Mouse (Mus musculus): ENCODE data around the gene Abi2. TPM values are rescaled to one million over a fixed set of nuclear protein-coding genes. Genes with fewer than 3 reads are reported as not detected.
"Not testable (repeated sequence)": the region's sequence is repeated elsewhere in the genome, so short reads cannot be mapped to it uniquely, and the experiment has no call there.

The Abi2 gene
- polyA plus RNA-seq, 1 experiment: 2.1 TPM

DNA sequence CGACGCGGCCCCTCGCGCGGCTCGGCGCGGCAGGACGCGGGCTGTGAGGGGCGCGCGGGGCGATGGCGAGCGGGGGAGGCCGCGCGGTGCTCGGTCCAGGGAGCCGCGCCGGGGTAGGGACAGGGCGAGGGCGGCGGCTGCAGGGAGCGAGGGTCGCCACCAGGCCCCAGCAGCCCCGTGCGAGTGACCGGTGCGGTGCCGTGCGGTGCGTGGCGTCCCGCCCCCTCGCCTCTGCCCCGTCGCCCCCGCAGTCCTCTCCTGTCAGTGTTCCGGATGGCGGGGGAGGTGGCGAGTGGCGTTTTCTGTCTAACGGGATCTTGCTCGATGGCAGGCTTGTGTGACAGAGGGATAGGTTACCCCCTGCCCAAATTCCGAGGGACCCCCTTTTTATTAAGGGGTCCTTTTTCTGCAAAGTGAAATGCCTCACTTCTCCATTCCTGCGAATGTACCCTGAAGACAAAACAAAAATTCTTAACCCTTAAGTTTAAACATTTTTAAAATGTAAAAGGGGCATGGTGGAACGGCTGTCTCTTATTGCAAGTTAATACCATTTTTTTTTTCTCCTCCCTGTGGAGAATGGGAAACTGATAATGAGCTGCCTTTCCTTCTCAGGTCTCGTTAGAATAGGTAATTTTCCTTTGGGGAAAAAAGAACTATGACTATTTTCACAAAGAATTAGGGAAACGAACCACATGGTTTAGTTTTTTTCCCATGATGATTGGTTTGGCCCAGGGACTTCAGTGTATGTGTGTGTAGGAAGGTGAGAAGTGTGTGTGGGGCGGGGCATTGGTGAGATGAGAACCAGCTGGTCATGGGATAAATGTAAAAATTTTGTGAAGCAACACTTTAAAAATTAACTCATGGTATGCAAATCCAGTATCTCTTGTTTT, 754 bp downstream of the Abi2 start:
- no peak for TF ChIP-seq CTCF (IDR thresholded peaks at IDR 0.05; ENCODE audit: extremely low read depth, insufficient read depth, insufficient read length, insufficient replicate concordance)
- TF ChIP-seq POLR2A (IDR thresholded peaks at IDR 0.05; ENCODE audit: low read depth, low read length): no peak
- Histone ChIP-seq H3K36me3 (ENCODE audit: control insufficient read depth, insufficient read depth, low read length) (no peaks in the 10 kb centered on the region), H3K4me3 (ENCODE audit: extremely low read depth, insufficient read depth, insufficient read length) (peak overlapping the region; percentile 74), H3K4me1 (ENCODE audit: control insufficient read depth, insufficient read depth, insufficient read length) (peaks cover 2% of the 10 kb centered on the region; the same call in 1 of the 2 replicates), H3K27me3 (ENCODE audit: control insufficient read depth, insufficient read depth, low read length) (no peaks in the 10 kb centered on the region), H3K27ac (ENCODE audit: insufficient read depth, low read length) (peak overlapping the region; percentile 45; the same call in 1 of the 2 replicates)
- 2% methylated on average over 54 of the region's 54 CpGs for WGBS
- peak in 1 of 2 experiments; percentile 25 for DNase-seq (ENCODE audit: low read depth in 1 of 2, low spot score in 2 of 2)

DNA sequence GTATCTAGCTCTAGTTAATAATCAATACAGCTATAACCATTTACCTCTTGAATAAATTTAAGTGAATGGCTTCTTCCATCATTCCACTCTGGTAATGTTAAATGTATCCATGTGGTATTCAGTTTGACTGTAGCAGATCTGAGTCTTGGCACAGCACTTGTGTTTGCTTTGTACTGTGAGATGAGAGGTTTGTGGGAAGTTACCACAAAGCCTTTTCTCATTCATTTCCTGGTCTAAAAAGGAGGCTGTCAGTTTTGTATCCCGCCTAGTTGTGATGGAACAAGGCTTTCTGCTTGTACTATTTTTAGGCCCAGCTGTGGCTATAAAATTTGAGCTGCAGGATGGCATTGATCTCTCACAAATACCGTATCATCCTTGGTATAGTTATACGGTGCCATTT, 7.3 kb downstream of the Abi2 start:
- Histone ChIP-seq H3K27me3 (ENCODE audit: control insufficient read depth, insufficient read depth, low read length) (no peaks in the 10 kb centered on the region), H3K36me3 (ENCODE audit: control insufficient read depth, insufficient read depth, low read length) (no peaks in the 10 kb centered on the region), H3K4me1 (ENCODE audit: control insufficient read depth, insufficient read depth, insufficient read length) (no peaks in the 10 kb centered on the region; the same call in 1 of the 2 replicates), H3K27ac (ENCODE audit: insufficient read depth, low read length) (no peak overlapping the region), H3K4me3 (ENCODE audit: extremely low read depth, insufficient read depth, insufficient read length) (no peak overlapping the region)
- WGBS: 14% methylated on average over 3 of the region's 3 CpGs
- TF ChIP-seq POLR2A (IDR thresholded peaks at IDR 0.05; ENCODE audit: low read depth, low read length): no peak
- no peak for TF ChIP-seq CTCF (IDR thresholded peaks at IDR 0.05; ENCODE audit: extremely low read depth, insufficient read depth, insufficient read length, insufficient replicate concordance)
- peak in 1 of 2 experiments; percentile 49 for DNase-seq (ENCODE audit: low read depth in 1 of 2, low spot score in 2 of 2)

GRCm38 (mm10) chr1:60423882-60424281, 14.5 kb downstream of the Abi2 start:
- DNase-seq (ENCODE audit: low read depth in 1 of 2, low spot score in 2 of 2): no peak
- H3K4me3 ChIP-seq (ENCODE audit: extremely low read depth, insufficient read depth, insufficient read length): no peak overlapping the region
- H3K27ac ChIP-seq (ENCODE audit: insufficient read depth, low read length): no peak overlapping the region
- H3K36me3 ChIP-seq (ENCODE audit: control insufficient read depth, insufficient read depth, low read length): no peaks in the 10 kb centered on the region
- WGBS: 65% methylated on average over 1 of the region's 1 CpGs
- H3K4me1 ChIP-seq (ENCODE audit: control insufficient read depth, insufficient read depth, insufficient read length): no peaks in the 10 kb centered on the region; the same call in 1 of the 2 replicates
- H3K27me3 ChIP-seq (ENCODE audit: control insufficient read depth, insufficient read depth, low read length): no peaks in the 10 kb centered on the region
- TF ChIP-seq POLR2A (IDR thresholded peaks at IDR 0.05; ENCODE audit: low read depth, low read length) (no peak), CTCF (IDR thresholded peaks at IDR 0.05; ENCODE audit: extremely low read depth, insufficient read depth, insufficient read length, insufficient replicate concordance) (no peak)

GRCm38 (mm10) chr1:60428341-60428740, 18.9 kb downstream of the Abi2 start:
- no peak overlapping the region for H3K27ac ChIP-seq (ENCODE audit: insufficient read depth, low read length)
- no peak overlapping the region for H3K4me3 ChIP-seq (ENCODE audit: extremely low read depth, insufficient read depth, insufficient read length)
- DNase-seq (ENCODE audit: low read depth in 1 of 2, low spot score in 2 of 2): no peak
- H3K4me1 ChIP-seq (ENCODE audit: control insufficient read depth, insufficient read depth, insufficient read length): no peaks in the 10 kb centered on the region
- TF ChIP-seq CTCF (IDR thresholded peaks at IDR 0.05; ENCODE audit: extremely low read depth, insufficient read depth, insufficient read length, insufficient replicate concordance) (no peak), POLR2A (IDR thresholded peaks at IDR 0.05; ENCODE audit: low read depth, low read length) (no peak)
- no peaks in the 10 kb centered on the region for H3K36me3 ChIP-seq (ENCODE audit: control insufficient read depth, insufficient read depth, low read length)
- WGBS: 91% methylated on average over 2 of the region's 2 CpGs
- H3K27me3 ChIP-seq (ENCODE audit: control insufficient read depth, insufficient read depth, low read length): no peaks in the 10 kb centered on the region

DNA sequence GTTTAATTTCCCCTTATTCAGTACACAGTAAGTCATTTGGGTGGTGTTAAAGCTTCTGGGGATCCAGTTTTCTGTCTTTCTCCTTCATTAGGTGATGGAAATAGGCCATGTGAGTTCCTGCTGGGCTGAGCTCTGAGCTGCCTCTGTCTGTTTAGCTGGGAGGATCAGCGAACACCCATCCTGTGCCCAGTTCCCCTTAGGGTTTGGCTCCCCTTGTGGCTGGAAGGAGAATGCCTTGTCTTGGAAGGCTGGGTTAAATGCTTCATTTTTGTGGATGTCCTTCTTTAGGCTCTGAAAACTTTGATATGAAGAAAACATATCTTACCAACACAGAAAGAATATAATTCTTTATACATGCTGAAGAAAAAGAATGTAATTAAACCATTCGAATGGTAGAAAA, 19.5 kb downstream of the Abi2 start:
- no peaks in the 10 kb centered on the region for H3K27me3 ChIP-seq (ENCODE audit: control insufficient read depth, insufficient read depth, low read length)
- no peak overlapping the region for H3K27ac ChIP-seq (ENCODE audit: insufficient read depth, low read length)
- H3K4me1 ChIP-seq (ENCODE audit: control insufficient read depth, insufficient read depth, insufficient read length): no peaks in the 10 kb centered on the region
- DNase-seq (ENCODE audit: low read depth in 1 of 2, low spot score in 2 of 2): peak; percentile 19 to 27
- WGBS: 62% methylated on average over 2 of the region's 2 CpGs
- TF ChIP-seq CTCF (IDR thresholded peaks at IDR 0.05; ENCODE audit: extremely low read depth, insufficient read depth, insufficient read length, insufficient replicate concordance) (peak; percentile 73; the same call in 1 of the 2 replicates), POLR2A (IDR thresholded peaks at IDR 0.05; ENCODE audit: low read depth, low read length) (no peak)
- H3K4me3 ChIP-seq (ENCODE audit: extremely low read depth, insufficient read depth, insufficient read length): no peak overlapping the region
- no peaks in the 10 kb centered on the region for H3K36me3 ChIP-seq (ENCODE audit: control insufficient read depth, insufficient read depth, low read length)

DNA sequence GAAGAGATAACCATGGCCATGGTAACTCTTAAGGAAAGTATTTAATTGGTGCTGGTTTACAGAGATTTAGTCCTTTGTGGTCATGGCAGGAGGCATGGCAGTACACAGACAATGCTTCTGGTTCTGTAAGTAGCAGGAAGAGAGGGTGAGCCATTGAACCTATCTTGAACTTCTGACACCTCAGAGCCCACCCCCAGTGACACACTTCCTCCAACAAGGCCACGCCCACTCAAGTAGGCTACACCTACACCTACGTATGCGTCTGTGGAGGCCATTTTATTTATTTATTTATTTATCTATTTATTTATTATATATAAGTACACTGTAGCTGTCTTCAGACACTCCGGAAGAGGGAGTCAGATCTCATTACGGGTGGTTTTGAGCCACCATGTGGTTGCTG, 22.1 kb downstream of the Abi2 start:
- Histone ChIP-seq H3K27me3 (ENCODE audit: control insufficient read depth, insufficient read depth, low read length) (no peaks in the 10 kb centered on the region), H3K4me1 (ENCODE audit: control insufficient read depth, insufficient read depth, insufficient read length) (no peaks in the 10 kb centered on the region), H3K36me3 (ENCODE audit: control insufficient read depth, insufficient read depth, low read length) (no peaks in the 10 kb centered on the region), H3K27ac (ENCODE audit: insufficient read depth, low read length) (no peak overlapping the region), H3K4me3 (ENCODE audit: extremely low read depth, insufficient read depth, insufficient read length) (no peak overlapping the region)
- DNase-seq (ENCODE audit: low read depth in 1 of 2, low spot score in 2 of 2): no peak
- no peak for TF ChIP-seq POLR2A (IDR thresholded peaks at IDR 0.05; ENCODE audit: low read depth, low read length)
- TF ChIP-seq CTCF (IDR thresholded peaks at IDR 0.05; ENCODE audit: extremely low read depth, insufficient read depth, insufficient read length, insufficient replicate concordance): no peak
- WGBS: 93% methylated on average over 5 of the region's 5 CpGs

DNA sequence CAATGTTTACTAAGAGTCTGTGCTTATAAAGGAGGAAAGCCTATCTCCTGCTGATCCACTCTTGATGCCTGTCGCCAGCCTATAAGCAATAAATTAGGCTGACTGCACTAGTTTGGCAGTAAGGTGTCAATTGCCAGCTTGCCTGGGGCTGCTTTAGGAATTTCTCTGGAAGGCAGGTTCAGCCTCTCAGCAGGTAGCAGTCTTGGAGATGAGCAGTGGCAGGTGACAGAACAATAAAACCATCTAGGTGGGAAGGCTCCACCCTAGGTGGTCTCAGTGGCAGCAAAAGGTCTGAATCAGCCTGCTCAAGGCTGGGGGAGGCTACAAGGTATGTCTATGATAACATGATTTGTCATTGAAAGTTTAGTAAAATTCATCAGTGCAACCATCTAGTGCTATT, 23.1 kb downstream of the Abi2 start:
- no peak overlapping the region for H3K4me3 ChIP-seq (ENCODE audit: extremely low read depth, insufficient read depth, insufficient read length)
- H3K27me3 ChIP-seq (ENCODE audit: control insufficient read depth, insufficient read depth, low read length): no peaks in the 10 kb centered on the region
- H3K36me3 ChIP-seq (ENCODE audit: control insufficient read depth, insufficient read depth, low read length): no peaks in the 10 kb centered on the region
- TF ChIP-seq CTCF (IDR thresholded peaks at IDR 0.05; ENCODE audit: extremely low read depth, insufficient read depth, insufficient read length, insufficient replicate concordance): no peak
- no peak for TF ChIP-seq POLR2A (IDR thresholded peaks at IDR 0.05; ENCODE audit: low read depth, low read length)
- 88% methylated on average over 1 of the region's 1 CpGs for WGBS
- H3K4me1 ChIP-seq (ENCODE audit: control insufficient read depth, insufficient read depth, insufficient read length): no peaks in the 10 kb centered on the region
- no peak overlapping the region for H3K27ac ChIP-seq (ENCODE audit: insufficient read depth, low read length)
- DNase-seq (ENCODE audit: low read depth in 1 of 2, low spot score in 2 of 2): no peak

GRCm38 (mm10) chr1:60441438-60441837, 32.0 kb downstream of the Abi2 start:
- WGBS: 86% methylated on average over 5 of the region's 5 CpGs
- H3K4me3 ChIP-seq (ENCODE audit: extremely low read depth, insufficient read depth, insufficient read length): not testable (repeated sequence)

More at GRCm38 (mm10) chr1:60441438-60441837, 32.0 kb downstream of the Abi2 start:
- not testable (repeated sequence) for H3K27me3 ChIP-seq (ENCODE audit: control insufficient read depth, insufficient read depth, low read length); DNase-seq (ENCODE audit: low read depth in 1 of 2, low spot score in 2 of 2); H3K36me3 ChIP-seq (ENCODE audit: control insufficient read depth, insufficient read depth, low read length); H3K4me1 ChIP-seq (ENCODE audit: control insufficient read depth, insufficient read depth, insufficient read length); H3K27ac ChIP-seq (ENCODE audit: insufficient read depth, low read length)
